Mouse (Mus musculus): ENCODE data around the gene Tm9sf2.
"Not testable (repeated sequence)": the region's sequence is repeated elsewhere in the genome, so short reads cannot be mapped to it uniquely, and the experiment has no call there.

The Tm9sf2 gene

DNA sequence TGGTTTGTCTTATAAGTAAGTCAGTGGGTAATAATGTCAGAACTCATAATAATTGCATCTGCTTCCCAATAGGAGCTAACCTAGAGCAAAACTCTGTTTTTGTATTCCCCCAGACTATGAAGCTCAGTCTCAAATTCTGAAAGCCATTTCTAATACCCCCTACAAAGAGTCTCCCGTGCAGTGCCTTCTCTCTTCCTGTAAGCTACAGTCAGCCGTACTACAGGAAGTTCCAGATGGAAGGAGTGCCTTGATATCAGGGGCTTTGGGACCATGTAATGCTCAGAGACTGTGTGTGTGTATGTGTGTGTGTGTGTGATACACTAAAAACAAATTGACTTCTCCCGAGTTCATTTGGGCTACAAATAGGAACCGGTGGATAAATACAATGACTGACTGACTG lies 7.3 kb upstream of the Tm9sf2 start:
- DNase-seq (ENCODE audit: low read depth) = no peak

DNA sequence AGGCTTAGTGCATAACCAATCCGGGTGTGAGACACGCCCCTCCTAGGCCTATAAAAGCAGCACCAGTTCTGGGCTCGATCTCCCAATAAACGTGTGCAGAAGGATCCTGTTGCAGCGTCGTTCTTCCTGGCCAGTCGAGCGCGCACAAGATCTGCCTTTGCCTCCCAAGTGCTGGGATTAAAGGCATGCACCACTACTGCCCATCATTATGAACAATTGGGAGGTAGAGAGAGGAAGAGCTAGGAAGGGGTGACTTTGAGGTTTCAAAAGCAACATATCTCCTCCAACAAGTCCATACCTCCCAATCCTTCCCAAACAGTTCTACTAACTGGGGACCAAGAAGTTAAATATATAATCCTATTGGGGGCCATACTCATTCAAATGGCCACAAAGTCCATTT lies 4.9 kb upstream of the Tm9sf2 start:
- DNase-seq (ENCODE audit: low read depth) = not testable (repeated sequence)

DNA sequence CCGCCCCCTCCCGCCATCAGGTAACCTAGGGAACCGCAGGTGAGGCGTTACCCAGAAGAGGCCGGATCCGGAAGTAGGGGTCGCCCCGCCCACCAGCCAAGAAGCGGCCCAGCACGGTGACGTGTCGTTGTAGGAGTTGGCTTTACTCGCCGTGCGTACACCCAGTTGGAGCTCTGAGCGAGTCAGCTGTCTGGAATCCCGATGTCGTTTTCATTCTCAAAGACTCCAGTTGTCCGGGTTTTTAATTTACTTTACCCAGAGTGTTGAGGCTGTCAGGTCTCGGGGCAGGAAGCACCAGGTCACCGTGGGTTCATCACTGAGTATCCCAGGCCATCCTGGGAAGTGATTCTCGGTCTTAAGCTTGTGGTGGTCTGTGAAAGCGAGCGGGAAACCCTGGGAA lies 2.0 kb upstream of the Tm9sf2 start:
- DNase-seq (ENCODE audit: low read depth) = peak; percentile 98

GRCm38 (mm10) chr14:122105391-122106285 lies 1.2 kb upstream of the Tm9sf2 start:
- peak; percentile 36 for DNase-seq (ENCODE audit: low read depth)

DNA sequence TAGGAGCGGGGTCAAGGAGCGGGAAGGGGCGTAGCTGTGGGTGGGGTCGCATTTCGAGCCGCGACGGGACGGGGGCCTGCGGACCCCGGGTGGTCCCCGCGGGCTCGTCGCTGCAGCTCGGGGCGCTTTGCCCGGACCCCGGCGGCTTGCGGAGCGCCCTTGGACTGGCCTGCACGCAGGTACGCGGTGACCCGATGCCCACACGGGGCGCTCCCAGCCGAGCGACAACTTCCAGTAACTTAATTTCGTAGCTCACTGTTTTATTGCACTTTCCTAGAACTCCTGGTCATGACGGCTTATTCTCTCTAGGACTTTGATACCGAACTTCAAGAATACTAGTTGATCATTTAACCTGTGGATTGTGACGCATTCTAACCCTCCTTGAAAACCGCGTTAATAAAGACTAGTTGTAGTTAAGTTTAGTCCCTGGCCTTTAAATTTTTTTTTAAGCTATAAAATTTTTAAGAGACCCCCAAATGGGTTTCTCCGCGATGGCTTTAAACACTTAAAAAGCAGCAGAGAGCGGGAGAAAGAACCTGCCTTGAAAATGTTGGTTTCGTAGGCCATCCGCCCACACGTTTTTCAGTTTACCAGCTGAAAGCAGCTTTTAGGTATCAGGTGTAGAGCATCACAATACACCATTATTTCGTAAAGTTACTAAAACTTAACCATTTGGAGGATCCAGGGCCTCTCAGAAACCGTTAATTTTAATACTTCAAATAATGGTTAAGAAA lies 810 bp downstream of the Tm9sf2 start:
- DNase-seq (ENCODE audit: low read depth) = peak; percentile 66

DNA sequence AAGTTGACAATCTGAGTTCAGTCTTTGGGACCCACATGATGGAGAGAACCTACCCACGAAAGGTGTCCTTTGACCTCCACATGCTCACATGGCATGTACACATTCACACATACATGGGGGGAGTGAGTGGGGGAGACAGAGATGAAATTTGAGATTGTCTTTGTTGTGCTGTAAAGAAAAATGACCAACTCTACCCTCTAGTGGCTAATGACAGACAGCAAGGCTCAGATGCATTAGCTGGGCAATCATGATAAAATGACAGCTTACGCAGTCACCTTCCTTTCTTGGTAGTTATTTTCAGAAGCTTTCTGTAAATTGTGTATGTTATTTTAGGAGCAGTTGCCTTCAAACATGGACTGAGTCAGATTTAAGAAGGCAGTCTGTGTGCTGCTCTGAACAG lies 4.8 kb downstream of the Tm9sf2 start:
- peak; percentile 49 for DNase-seq (ENCODE audit: low read depth)

GRCm38 (mm10) chr14:122112311-122112710 lies 5.5 kb downstream of the Tm9sf2 start:
- no peak for DNase-seq (ENCODE audit: low read depth)

GRCm38 (mm10) chr14:122116200-122116599 lies 9.4 kb downstream of the Tm9sf2 start:
- no peak for DNase-seq (ENCODE audit: low read depth)

- peak; percentile 52 for DNase-seq (ENCODE audit: low read depth)
These were observed 23.4 kb downstream of the Tm9sf2 start for GRCm38 (mm10) chr14:122130111-122130797.

- no peak for DNase-seq (ENCODE audit: low read depth)
These were observed 24.8 kb downstream of the Tm9sf2 start for GRCm38 (mm10) chr14:122131644-122132043.

- DNase-seq (ENCODE audit: low read depth) = no peak
These were observed 29.6 kb downstream of the Tm9sf2 start for GRCm38 (mm10) chr14:122136368-122136928.

GRCm38 (mm10) chr14:122137234-122137633 lies 30.4 kb downstream of the Tm9sf2 start:
- DNase-seq (ENCODE audit: low read depth) = no peak

- DNase-seq (ENCODE audit: low read depth) = no peak
These were observed 33.3 kb downstream of the Tm9sf2 start for GRCm38 (mm10) chr14:122140126-122140525.

- no peak for DNase-seq (ENCODE audit: low read depth)
These were observed 36.9 kb downstream of the Tm9sf2 start for GRCm38 (mm10) chr14:122143585-122144269.

DNA sequence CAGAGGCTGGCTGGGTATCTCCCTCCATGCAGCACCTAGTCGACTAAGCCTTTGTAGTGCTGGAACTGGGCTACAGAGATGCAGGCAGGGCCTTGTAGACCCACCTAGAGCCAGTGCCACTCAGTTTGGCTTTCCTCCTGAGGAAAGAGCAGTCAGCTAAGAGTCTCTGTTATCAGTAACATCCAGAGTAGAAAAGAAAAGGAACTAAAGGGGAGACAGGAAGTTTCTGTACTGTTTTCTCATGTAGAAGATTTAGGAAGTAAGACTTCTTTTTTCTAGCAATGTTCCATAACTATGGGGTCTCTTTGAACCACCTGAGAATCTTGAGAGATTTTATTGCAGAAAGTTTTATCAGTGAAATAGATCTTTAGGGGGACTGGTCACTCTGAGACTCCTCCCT lies 38.5 kb downstream of the Tm9sf2 start:
- no peak for DNase-seq (ENCODE audit: low read depth)

- no peak for DNase-seq (ENCODE audit: low read depth)
These were observed 43.8 kb downstream of the Tm9sf2 start for GRCm38 (mm10) chr14:122150616-122151015.

GRCm38 (mm10) chr14:122157738-122158137 lies 50.9 kb downstream of the Tm9sf2 start:
- no peak for DNase-seq (ENCODE audit: low read depth)

- DNase-seq (ENCODE audit: low read depth) = no peak
These were observed 54.1 kb downstream of the Tm9sf2 start for GRCm38 (mm10) chr14:122160916-122161315.

DNA sequence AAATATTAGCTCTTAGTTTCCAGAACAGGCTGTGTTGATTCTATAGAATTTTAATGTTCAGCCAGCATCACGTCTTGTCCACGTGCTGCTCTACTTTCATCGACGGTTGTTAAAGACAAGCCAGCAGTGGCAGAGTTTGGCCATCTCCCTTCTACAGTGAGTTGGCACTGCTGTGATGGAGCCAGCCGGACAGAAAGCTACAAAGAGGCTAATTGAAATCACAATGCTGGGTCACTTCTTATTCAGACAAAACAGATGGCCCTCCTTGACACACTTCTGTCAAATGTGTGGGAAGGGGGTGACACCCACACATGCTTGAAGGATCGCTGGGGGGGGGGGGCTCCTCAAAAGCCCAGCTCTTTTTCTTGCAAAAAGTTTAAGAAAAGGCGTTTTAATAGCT lies 62.1 kb downstream of the Tm9sf2 start:
- no peak for DNase-seq (ENCODE audit: low read depth)

DNA sequence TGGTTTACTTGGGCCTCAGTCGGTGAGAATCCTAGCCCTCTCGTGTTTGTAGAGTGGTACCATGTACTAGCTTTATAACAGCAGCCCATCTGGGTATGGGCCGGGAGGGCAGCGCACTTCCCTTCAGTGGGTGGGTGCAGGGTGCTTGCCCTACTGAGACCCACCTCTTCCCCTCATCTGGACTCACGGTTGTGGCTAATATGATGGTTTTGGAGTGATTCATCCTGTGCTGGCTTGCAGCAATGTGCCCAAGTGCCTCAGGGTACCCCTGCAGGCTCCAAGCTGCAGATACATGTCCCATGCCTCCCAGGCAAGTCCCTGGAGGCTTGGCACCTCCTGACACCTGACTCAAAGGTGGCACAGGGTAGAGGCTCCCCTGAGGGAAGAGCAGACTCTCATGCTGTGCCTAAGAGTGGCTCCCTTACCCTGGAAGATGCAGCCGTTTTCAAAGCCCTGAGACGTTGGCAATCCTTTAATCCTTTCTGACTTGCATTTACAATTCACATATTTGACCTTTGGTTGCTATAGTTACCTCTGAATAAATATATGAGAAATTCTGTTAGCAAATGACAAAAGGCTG lies 63.5 kb downstream of the Tm9sf2 start:
- DNase-seq (ENCODE audit: low read depth) = no peak

DNA sequence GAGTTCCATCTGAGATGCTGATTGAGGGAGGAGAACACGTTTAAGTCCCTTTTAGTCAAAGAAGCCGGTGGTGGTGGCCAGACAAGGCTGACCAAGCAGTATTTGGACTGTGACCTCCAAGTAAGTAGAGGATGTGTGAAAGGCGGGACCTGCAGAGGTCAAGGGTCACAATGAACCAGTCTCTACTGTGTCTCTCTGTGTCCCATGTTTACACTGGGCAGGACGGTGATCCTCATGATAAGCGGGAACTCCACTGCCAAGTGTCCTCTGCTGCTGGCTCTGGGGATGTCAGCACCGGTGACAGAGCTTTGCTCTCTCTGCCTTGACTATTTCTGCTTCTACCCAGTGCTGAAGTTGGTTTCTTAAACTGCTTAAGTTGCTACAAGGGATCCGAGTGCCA lies 64.2 kb downstream of the Tm9sf2 start:
- no peak for DNase-seq (ENCODE audit: low read depth)

All from induced T-regulatory cell, adult 2 months (primary cell).